Mouse (Mus musculus): ENCODE data around the gene Irgm2.

DNA sequence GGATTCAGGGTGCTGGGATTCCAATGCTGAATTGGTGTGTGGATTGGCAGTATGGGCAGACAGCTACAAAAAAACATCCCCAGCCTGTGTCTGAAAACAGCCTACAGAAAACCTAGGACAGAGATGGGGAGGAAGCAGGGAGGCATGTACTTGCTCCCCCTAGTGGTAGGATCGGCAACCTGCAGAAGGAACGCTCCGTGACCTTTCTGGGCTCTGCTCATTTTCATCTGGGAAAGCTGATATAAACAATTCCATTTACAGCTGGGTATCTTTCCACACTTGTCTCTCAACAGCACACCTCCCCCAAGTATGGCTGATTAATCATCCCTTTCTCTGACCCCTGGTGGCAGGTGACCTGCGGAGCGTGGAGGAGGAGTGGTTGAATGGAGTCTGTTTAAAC, 26.2 kb downstream of the Irgm2 start:
- TF ChIP-seq CTCF (IDR thresholded peaks at IDR 0.05; ENCODE audit: extremely low read depth, insufficient read depth, insufficient read length, insufficient replicate concordance) (peak; percentile 90; the same call in 1 of the 2 replicates), POLR2A (IDR thresholded peaks at IDR 0.05; ENCODE audit: low read depth, low read length) (no peak)

Data from spleen, adult 2 months (tissue).